Mouse (Mus musculus) frontal cortex, postnatal 10 days (tissue): Measurements from ENCODE around the gene Atoh8.

ENCODE experiments used
- DNase-seq, 2 experiments: peaks; one replicate each; pipeline ENCODE4 v3.0.0; 2022; ENCODE audit warnings: low spot score in 2 of 2, mixed read lengths in 1 of 2

Atoh8 gene

DNA sequence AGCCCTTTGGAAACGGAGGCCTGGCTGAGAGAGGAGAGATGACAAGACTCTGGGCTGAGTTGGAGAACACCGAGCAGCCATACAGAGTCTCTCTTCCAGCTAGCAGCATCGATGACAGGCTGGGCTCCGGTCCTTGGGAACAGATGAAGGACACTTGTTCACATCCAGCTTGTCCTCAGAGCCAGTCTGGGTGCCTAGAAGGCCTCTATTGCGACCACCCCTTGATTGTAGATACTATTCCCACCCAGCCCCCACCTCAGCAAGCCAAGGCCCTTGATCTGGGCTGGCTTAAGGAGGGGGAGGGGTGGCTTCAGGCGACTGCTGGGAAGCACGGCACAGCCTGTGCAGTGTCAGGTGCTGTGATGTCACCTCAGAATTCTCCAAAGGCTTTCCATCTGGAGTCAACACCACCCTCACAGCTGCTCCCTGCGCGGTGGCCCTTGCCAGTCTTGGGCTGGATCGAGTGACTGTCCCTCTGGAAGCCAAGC is 19.3 kb upstream of the Atoh8 start:
- DNase-seq: no peak

- no peak for DNase-seq
Measured at GRCm38 (mm10) chr6:72253911-72254587, 18.7 kb upstream of the Atoh8 start.

- DNase-seq: no peak
Measured at GRCm38 (mm10) chr6:72253168-72253567, 17.8 kb upstream of the Atoh8 start.

DNA sequence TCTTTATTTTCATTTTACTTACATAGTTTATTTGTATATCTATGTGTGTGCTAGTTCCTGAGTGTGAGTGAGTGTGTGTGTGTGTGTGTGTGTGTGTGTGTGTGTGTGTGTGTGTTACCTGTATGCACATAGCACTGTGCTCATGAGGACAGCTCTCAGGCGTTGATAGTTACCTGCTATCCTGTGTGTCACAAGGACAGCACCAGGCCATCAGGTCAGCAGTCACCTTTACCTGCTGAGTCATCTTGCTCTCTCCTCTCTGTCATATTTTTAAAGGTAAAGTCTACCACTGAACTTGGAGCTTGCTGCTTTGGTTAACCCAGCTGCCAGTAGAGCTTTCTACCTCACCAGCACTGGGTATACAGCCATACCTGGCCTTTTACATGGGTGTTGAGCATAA is 17.1 kb upstream of the Atoh8 start:
- DNase-seq: no peak

GRCm38 (mm10) chr6:72249981-72250380 is 14.6 kb upstream of the Atoh8 start:
- DNase-seq: no peak

- DNase-seq: no peak
Measured at GRCm38 (mm10) chr6:72248150-72248914, 13.0 kb upstream of the Atoh8 start.

GRCm38 (mm10) chr6:72246303-72246702 is 10.9 kb upstream of the Atoh8 start:
- DNase-seq: no peak

- DNase-seq: no peak
Measured at GRCm38 (mm10) chr6:72244569-72245285, 9.3 kb upstream of the Atoh8 start.

DNA sequence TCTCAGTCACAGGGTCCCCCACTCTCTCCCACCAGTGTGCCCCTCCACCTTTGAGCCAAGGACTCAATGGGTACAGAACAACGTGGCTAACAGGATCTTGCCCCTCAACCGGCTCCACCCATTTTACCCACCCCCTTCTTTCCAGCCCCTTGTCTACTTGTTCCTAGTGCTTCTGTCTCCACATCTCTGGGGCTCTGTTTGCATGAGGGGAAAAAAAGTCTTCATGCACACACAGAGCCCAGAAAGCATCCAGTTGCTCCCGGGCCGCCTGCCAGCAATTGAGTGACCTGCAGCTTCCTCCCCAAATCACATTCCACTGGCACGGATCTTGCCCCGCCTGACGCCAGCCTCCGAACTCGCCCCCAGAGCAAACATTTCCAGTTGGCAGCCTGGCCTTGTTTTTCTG is 8.8 kb upstream of the Atoh8 start:
- DNase-seq: peak; percentile 70 to 71

- DNase-seq: no peak
Measured at GRCm38 (mm10) chr6:72242532-72243320, 7.3 kb upstream of the Atoh8 start.

GRCm38 (mm10) chr6:72241843-72242154 is 6.4 kb upstream of the Atoh8 start:
- no peak for DNase-seq

DNA sequence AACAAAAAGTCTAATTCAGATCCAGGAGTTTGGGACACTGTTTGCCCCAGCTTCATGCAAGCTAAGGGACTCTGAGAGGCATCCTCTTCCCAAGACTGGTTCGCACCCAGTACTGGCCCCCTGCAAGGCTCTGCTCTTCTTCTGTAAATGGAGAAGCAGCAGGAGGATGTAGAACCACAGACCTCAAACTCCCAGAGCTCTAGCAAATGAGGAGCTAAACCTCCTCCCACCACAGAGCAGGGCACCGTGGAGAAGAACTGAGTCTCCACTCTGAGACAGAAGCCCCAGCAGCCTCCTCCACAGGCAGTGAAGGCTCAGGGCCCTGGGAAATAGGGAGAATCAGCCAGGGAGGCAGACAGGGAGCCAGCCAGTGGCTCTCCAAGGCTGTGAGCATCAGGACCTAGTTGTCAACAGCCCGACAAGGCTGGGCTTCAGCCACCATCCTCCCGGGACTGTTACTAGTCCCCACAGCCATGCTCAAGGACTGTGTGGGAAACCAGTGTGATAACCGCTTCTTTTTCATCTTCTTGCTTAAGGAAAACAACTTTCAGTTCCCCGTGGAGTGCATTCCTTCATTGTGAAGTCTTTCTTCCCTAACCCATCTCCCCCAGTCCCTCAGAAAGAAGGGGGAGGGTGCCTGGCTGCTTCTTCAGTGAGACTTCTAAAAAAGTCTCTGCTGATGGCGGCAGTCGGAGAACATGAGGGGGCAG is 5.9 kb upstream of the Atoh8 start:
- no peak for DNase-seq

DNA sequence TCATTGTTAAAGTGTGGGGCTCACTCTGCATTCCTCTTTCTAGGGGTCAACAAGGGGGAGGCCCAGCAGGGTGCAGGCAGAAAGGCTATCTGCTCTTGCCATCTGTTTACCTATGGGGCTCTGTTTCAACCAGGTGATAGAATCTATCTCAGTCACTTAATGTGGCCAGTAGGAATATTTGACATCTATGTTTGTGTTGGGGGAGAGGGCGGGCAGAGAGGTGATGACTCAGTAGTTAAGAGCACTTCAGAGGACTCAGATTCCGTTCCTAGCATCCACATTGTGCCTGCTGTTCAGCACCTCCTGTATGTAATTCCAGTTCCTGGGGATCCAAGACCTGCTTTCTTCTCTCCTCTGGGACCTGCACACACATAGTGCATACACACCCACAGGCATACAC is 4.7 kb upstream of the Atoh8 start:
- no peak for DNase-seq

GRCm38 (mm10) chr6:72237035-72237434 is 1.7 kb upstream of the Atoh8 start:
- DNase-seq: peak; percentile 46 to 75

DNA sequence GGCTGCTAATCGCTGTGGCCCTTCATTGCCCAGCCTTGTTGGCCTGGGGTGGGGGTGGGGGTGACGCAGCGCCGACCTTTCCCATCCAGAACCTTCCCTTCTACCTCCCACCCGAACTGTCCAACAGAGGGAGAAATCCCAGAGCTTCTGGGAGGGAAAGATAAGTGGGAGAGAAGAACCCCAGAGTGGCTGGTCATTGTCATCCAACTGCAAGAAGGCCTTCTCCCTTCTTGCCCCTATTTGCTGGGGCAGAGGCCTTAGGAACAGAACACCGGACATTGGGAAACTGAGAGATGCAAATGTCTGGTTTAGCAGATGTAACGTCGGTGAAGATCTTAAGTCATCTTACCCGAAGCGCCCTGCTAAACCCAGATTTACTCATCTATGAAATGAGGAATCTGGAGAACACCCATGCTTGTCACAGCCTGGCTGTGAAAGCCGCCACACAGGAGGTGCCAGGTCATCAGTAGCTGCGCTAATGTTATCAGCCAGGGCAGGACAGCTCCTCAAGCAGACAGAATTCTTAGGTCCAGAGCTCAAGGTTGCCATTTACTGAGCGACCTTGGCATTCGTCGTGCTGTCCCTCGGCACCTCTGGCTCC is 530 bp upstream of the Atoh8 start:
- DNase-seq: no peak

DNA sequence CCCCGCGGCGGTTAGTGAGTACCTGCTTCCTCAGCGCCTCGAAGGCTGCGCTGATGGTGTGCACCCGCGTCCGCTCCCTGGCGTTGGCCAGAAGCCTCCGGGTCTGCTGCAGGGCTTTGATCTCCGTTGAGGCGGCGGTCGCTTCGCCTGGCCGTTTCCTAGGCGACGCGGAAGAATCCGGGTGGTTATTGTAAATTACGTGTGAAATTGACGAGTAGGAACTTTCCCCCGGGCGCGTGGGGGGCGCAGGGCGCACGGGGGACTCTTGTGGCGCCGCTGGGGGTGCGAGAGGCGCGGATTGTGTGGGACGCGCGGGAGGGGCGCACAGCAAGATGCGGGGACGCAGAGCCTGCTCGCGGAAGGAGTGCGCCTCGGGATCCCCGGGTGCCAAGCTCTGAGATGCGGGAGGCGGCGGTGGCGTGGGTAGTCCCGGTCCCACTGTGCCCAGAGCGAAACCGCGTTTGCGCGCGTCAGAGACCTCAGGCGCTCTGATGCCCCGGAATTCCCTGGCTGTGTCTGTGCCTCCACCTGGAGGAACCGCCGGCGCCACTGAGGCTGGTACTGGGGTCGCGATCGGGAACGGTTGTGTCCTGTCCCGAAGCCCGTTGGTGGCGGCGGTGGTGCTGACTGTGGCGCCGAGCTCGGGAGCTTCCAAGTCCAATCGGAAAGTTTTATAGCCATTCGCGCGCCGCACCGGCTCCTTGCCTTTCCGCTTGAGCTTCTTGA is 842 bp downstream of the Atoh8 start:
- no peak for DNase-seq

GRCm38 (mm10) chr6:72233950-72234349 is 1.4 kb downstream of the Atoh8 start:
- DNase-seq: no peak

- DNase-seq: no peak
Measured at GRCm38 (mm10) chr6:72232870-72233269, 2.5 kb downstream of the Atoh8 start.

- no peak for DNase-seq
Measured at GRCm38 (mm10) chr6:72232411-72232810, 3.0 kb downstream of the Atoh8 start.

GRCm38 (mm10) chr6:72230875-72231274 is 4.5 kb downstream of the Atoh8 start:
- DNase-seq: no peak
